Mouse (Mus musculus) mature B cell (primary cell): ENCODE measurements around the gene Ssr4.
"Not testable (repeated sequence)": the region's sequence is repeated elsewhere in the genome, so short reads cannot be mapped to it uniquely, and the experiment has no call there.

Experiments
- in situ Hi-C: fragments of 300-500 bp; cut with MboI; formaldehyde crosslinking; loops from 2 replicates; pipeline ENCODE4 v1.14.3; 2019

The Ssr4 gene

DNA sequence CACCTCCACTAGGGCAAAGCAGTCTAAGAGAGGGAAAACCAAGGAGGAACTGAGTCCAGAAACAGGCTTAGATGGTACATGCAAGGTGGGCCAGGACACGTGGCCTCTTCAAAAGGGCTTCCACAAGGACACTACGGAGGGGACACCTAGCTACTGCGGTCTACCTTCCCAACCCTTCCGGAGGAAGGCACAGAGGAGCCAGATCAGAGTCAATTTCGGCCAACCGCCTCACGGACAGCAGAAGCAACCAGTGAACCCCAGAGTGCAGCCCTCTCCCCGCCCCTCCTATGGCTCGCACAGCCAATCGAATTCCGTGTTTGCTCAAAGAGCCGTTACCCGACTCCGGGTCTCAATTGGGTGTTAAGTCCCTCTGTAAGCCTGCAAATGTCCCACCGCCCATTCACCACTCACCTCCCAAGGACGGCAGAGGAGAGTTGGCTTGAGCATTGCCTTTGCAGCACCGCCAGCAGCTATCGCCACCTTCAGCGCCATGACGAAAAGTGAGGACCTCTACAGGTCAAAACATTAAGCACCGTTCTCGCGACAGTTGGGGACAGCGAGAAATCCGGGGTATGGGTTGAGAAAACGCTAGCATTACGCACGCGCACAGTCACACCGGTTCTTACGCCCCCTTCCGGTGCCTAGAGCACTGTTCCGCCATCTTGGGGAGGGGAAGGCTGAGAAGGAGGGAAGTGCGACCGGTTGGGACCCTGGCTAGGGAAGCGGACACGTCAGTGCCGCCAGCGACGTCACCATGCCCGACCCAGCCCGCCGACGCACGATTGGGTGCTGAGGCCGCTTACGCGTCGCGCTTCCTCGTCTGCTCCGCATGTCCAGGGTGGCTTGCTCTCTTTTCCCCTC lies at the start of gene Ssr4, which contains the start of gene Idh3g:
Ssr4 (plus strand) TSS at position 665 of the 861 bp plus-strand sequence.
Idh3g (minus strand) TSS at position 534 of the 861 bp plus-strand sequence.
- in situ Hi-C loops = loop anchor here (25.0 kb wide), 1 partner anchor 626 kb away; no protein-coding TSS in a partner anchor

DNA sequence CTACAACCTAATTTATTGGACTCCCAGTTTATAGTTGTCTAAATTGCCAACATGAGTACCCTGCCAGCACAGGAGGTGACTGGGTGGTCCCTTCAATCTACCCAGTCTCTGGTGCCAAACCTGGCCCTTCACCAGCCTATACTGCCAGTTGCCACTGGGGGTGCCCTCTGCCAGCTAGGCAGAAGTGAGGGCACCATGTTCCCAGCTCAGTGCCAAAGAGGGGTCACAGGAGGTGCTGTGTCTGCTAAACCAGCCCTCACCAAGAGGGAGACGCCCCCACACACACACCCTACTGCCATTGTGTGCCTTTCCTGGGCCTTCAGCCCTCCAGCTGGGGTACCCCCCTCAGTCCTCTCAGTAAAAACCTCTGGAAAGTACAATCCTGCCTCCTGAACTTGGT lies 48.7 kb upstream of the Ssr4 start:
- in situ Hi-C loops = no loop called here

DNA sequence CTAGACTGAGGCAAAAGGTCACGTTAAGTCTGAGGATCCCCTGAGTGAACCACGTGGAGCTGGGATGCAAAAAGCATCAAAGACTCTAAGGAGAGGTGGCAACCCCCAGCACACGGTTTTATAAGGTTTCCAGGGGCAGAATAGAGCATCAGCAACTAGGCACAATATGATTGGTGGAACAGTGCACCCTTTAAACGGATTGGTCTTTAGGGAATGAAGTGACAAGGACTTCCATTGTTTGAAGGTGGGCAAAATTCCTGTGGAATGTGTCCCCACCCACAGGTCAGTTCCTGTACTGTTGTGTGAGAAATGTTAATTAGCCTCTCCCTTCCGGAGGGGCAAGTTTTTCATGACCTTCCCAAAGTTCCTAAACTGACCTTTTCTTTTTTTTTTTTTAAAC lies 47.7 kb upstream of the Ssr4 start:
- in situ Hi-C loops = no loop called here

DNA sequence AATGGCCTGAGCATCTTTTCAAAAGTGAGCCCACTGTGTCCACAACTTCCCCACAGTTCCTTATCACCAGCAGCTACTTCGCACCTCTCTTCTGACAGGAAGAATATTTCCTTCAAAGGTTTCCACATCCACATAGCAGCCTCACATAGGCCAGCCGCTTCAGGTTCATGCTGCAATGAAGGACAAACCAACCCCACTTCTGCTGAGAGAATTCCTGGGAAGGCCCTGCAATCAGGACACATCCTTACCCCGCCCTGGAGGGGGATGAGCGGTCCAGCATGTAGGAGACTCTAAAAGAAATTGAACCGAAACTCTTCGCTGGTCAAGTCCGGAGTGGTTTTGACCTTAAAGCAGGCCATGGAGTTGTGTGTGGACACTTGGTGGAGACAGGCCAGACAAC lies 47.0 kb upstream of the Ssr4 start:
- in situ Hi-C loops = not testable (repeated sequence)

DNA sequence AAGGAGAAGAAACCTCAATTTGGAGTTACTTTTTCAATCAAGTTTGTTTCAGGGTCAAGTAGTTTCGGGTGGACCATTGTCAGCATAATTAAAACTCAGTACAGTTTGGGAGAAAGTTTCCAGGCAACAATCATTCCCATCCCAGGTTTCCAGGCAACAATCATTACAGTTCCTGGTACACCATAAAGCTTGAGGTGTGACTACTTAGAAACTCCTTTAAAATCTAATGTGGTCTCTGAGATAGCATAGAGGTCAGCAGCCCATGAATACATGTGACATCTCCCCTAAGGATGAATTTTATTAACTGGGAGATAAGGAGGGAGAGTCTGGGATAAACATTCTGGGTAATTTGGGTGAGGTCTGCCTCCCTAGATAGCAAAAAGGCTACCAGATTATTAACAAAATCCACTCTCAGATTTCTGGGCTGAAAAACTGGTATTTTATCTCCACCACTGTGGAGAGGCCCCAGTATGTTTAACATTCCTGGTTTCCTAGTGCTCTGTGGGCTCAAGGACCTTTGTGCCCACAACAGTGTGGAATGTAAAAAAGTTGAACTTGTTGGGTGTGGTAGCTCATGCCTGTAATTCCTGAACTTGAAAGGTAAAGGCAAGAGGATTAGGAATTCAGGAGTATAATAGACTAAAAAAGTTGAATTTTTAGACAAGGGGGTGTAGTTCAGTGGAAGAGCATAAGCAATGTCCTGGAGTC lies 41.9 kb upstream of the Ssr4 start:
- in situ Hi-C loops = no loop called here

DNA sequence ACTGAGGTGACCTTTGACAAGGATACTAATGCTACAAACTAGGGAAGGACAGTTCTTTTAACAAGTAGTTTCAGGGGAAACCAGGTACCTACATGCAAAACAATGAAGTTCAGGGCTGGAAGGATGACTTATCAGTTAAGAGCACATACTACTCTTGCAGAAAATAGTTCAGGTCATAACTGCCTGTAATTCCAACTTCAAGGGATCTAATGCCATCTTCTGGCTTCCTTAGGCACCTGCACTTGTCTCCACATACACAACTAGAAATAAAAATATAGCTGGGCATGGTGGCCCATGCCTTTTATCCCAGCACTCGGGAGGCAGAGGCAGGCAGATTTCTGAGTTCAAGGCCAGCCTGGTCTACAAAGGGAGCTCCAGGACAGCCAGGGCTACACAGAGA lies 37.9 kb upstream of the Ssr4 start:
- in situ Hi-C loops = no loop called here

DNA sequence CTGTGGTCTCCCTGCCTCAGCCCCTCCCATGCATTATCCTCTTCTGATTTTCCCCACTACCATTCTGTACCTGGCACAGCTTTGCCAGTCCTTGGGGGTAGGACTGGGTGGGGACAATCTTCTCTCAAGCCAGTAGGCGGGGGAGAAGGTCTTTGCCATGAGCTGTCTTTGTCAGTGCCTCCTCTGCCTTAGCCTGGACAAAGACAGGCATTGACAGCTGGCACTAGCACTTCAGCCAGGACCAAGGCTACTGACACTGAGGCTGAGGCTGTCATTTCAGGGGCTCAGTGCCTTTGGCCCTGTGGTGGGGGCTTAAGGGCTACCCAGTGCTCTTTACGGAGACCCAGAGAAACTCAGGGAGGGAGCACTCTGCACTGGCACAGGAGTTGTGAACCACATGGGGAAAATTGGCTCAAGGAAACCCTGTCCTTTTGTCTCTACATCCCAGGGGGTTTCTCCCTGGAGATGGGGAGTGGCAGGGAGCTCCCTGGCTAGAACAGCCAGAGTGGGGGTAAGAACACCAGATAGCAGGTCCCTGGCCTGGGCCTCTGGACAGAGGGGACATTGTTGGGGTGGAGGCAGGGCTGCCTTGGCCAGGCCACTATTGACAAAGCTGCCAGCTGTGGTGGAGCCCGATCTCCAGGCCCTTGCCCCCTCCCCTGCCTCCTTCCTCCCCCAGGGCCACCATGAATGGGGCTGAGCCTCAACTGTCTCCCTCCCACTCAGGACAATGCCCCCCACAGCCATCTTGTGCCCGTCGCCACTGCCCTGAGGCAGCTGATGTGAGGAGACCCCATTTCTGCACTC lies 30.3 kb upstream of the Ssr4 start, which contains the start of gene Plxnb3:
Plxnb3 (plus strand) TSS at position 757 of the 807 bp plus-strand sequence.
- in situ Hi-C loops = no loop called here

DNA sequence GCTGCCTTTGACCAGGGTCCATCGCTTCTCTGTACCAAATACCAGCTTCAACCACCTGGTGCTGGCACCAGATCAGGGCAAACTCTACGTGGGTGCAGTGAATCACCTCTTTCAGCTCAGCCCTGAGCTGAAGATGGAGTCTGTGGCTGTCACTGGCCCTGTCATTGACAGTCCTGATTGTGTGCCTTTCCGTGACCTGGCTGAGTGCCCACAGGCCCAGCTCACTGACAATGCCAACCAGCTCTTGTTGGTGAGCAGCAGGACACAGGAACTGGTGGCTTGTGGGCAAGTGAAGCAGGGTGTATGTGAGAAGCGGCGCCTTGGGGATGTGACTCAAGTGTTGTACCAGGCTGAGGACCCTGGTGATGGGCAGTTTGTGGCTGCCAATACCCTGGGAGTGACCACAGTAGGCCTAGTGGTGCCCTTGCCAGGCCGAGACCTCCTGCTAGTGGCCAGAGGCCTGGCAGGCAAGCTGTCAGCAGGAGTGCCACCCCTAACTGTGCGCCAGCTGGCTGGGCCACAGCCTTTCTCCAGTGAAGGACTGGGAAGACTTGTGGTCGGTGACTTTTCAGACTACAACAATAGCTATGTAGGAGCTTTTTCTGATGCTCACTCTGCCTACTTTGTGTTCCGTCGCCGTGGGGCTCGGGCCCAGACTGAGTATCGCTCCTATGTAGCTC lies 28.1 kb upstream of the Ssr4 start:
- in situ Hi-C loops = no loop called here

DNA sequence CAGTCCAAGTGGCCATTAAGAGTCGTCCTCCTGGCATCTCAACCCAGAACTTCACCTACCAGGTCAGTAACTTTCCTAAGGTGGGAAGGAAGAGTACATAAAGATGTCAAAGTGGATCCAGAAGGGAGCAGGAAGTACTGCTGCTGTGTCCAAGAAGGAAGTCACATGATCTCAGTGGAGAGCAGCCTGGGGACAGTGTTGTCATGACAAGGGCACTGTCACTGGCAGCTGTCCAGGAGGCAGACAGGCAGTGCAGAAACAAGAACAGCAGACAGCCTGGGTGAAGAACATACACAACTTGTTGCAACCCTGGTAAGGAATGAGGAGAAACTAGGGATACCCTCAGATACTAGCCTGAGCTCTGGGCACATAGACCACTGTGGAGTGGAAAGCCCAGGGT lies 21.5 kb upstream of the Ssr4 start:
- in situ Hi-C loops = no loop called here

DNA sequence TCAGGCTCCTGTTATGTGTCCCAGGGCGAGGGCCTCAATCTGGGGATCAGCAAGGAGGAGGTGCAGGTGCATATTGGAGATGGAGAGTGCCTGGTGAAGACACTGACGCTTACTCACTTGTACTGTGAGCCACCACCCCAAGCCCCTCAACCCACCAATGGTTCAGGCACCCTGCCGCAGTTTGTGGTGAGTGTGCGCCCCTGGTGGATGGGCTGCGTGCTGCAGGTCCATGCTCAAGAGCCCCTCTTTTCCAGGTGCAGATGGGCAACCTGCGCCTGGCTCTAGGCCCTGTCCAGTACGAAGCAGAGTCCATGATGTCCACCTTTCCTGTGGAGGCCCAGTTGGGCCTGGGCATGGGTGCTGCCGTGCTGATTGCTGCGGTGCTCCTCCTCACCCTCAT lies 19.6 kb upstream of the Ssr4 start:
- in situ Hi-C loops = no loop called here

DNA sequence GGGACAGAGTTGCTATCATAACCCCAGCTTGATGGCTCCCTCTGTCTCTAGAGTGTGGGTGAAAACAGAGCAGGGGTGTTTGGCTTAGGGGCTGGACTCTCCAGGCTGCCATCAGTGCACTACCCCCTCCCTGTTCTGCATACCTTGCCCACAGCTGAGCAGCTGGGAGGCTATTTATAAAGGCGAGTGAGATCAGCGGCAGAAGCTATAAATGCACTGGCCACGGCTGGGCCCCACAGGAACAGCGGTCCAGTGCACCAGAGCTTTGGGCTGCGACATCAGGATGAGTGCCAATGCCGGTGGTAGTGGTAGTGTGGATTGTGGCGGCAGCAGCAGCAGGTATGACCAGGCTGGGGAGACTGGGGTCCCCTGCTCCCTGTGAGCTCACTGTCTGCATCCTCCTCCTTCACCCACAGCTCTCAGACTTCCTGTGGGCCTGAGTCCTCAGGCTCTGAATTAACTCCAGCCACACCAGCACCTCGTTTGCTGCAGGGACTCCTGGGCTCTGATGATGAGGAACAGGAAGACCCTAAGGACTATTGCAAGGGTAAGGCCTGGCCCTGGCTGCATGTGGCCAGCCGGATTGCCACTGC lies 12.6 kb upstream of the Ssr4 start, which contains the start of gene Srpk3:
Srpk3 (plus strand) TSS at position 238 of the 593 bp plus-strand sequence.
- in situ Hi-C loops = no loop called here

DNA sequence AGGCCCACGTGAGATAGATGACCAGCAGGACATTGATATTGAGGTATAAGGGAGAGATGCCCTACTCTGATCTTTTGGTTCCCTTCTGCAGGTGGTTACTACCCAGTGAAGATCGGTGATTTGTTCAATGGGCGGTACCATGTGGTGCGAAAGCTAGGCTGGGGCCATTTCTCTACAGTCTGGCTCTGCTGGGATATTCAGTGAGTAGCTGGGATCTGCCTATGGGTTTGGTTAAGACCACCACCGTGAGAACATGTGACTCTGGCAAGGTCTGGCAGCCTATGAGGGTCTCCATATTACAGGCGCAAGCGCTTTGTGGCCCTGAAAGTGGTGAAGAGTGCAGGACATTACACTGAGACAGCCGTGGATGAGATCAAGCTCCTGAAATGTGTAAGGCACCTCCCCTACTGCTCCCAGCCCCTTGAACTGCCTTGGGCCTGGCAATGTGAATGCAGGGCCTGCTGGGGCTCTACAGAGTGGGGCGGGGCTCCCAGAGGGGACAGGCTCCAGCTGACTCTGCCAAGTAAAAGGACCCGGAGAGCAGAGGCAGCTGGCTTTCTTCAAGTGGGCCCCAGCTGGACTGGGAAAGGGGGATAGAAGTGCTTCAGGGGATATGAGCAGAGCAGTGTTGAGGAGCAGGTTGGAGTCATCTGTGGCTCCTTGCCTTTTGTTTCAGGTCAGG lies 11.9 kb upstream of the Ssr4 start:
- in situ Hi-C loops = loop anchor here (25.0 kb wide), 1 partner anchor 637 kb away; no protein-coding TSS in a partner anchor

DNA sequence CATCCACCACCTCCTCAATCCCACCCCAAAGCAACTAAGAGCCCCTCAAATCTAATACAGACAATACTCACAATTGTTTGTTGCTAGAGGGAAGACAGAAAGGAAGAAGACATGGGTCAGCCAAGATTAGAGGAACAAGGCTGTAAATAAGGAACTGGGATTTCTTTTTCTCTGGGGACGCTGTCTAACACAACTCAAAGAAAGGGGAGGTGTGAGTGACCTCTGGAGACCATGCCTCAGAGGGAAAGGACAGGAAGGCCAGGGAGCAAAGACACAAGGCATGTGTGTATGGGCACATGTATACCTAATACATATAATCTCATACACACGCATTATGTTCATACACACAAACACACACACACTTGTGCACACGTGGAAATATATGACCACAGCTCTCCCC lies 4.6 kb upstream of the Ssr4 start:
- in situ Hi-C loops = loop anchor here (25.0 kb wide), 1 partner anchor 630 kb away; no protein-coding TSS in a partner anchor

DNA sequence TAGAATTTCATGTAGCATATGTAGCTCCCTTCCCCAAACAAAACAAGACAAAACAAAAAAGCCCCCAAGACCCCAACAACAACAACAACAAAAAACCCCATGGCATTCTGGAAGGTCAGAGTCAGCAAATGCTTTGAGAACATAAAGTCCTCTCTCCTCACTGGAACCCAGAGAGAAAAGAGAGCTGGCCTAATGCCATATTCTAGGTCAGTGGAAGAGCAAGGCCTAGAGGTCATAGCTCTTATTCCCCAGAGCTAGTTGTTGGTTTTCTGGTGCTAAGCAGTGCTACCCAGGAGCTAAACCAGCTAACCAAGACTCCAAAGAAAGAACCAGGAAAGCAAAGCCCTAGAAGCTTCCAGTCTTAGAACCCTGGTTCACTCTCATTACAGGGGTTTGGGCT lies 1.2 kb upstream of the Ssr4 start:
- in situ Hi-C loops = loop anchor here (25.0 kb wide), 1 partner anchor 627 kb away; no protein-coding TSS in a partner anchor

DNA sequence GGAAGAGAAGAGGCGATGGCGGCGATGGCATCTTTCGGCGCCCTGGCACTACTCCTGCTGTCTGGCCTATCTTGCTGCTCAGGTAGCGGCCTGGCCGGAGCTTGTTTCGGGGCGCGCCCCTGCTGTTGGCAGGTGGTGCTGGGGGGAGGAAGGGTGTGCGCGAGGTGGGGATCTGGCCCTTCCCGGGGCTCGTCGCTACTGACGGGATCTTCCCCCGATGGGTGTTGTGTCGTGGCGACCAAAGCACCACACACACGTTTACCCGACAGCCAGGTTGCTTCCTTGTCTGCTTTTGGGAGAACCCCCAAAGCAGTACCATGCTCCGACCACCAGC lies 364 bp downstream of the Ssr4 start:
- in situ Hi-C loops = loop anchor here (25.0 kb wide), 1 partner anchor 625 kb away; no protein-coding TSS in a partner anchor

DNA sequence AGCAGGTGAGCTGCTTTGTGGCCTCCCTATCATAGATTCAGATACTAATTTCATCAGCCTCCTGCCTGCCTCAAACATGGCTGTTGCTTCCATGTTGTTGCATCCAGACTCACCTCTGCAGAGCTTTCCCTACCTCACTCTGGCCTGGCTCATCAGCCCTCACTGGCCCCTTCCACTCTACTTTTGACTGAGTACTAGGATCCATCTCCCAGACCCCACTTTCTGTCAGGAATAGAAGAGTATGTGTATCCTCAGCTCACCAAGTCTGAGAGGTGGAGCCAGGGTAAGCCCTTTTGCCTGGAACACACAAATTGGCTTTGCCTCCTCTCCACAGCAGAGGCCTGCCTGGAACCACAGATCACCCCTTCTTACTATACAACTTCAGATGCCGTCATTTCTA lies 1.7 kb downstream of the Ssr4 start:
- in situ Hi-C loops = loop anchor here (25.0 kb wide), 1 partner anchor 624 kb away; no protein-coding TSS in a partner anchor

DNA sequence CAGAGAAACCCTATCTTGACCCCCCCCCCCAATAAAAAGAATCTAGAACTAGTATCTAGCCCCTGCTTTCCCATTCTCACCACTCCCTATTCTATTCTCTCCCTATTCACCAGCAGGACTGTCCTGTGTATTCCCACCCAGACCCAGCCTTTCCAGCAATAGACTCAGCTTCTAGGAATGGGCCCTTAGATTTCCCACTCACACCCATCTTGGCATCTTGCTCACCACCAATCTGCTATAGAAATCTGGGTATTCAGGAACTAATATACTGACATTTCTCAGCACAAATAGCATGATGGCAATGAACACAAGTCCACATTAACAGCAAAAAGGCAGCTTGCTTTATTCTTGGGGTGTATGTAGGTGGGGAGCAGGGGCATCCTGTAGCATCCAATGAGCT lies 6.2 kb downstream of the Ssr4 start:
- in situ Hi-C loops = loop anchor here (10.0 to 25.0 kb wide), 2 partner anchors 172 to 619 kb away; partner anchors contain the start of gene Hcfc1

DNA sequence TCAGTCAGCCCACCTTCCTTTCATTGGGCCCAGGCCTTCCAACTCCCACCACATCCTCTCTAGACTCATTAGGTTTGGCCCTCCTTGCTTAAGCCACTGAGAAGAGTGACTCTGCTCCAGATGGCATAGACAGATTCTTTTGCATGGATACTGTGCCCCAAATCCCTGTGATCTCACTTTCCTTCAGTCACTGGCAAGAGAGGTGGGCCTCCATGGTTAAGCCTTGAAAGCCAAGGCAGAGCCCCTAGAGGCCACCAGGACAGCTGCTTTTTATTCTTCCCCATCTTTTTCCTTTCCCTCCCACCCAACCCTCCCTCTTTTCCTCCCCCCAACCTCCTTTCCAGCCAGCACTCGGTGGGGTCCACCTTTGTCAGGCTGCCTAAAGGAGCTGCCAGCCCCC lies 6.7 kb downstream of the Ssr4 start:
- in situ Hi-C loops = loop anchor here (10.0 to 25.0 kb wide), 2 partner anchors 171 to 619 kb away; partner anchors contain the start of gene Hcfc1

DNA sequence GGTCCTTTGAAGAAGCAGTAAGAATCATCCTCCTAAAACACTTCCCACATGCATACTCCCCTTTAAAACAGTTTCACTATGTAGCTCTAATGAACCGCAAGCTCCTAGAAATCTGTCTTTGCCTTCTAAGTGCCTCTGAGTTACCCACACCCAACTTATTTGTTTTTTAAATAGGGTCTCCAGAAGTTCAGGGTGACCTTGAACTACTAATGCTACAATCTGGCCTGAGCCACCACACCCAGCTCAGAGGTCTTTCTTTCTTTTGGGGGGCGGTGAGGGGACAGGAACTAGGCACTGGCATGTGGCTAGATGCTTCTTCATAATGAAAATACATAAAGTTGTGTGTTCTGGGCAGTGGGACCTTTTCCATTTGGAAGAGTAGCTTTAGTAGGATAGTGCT lies 10.7 kb downstream of the Ssr4 start:
- in situ Hi-C loops = loop anchor here (10.0 to 25.0 kb wide), 2 partner anchors 167 to 615 kb away; partner anchors contain the start of gene Hcfc1

DNA sequence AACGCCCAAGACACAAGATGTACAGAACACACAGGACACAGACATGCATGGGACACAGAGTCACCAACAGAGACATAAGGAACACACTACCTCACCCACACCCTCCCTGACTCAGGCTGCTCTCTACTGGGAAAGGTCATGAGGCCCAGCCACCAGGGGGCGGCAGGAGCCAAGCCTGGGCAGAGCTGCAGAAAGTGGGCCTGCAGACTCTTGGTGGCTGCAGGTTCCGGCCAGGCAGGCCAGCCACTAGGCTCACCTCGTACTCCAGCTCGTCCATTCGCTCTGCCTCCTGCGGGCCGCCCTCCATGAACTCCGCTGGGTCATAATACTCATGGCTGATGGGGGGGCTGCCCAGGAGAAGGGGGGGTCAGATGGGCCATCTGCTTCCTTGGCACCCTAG lies 11.7 kb downstream of the Ssr4 start:
- in situ Hi-C loops = loop anchor here (10.0 to 25.0 kb wide), 2 partner anchors 166 to 614 kb away; partner anchors contain the start of gene Hcfc1
